Mouse (Mus musculus): Measurements from ENCODE around the gene Kcng3. TPM values are rescaled to one million over a fixed set of nuclear protein-coding genes. Genes with fewer than 3 reads are reported as not detected.
A peak's percentile ranks its signal among the peaks of the same experiment; 100 is the strongest.

Kcng3 gene
- polyA plus RNA-seq (2015; fragmentation: Nextera tagmentation; extraction: Ambion mirVana) = not detected in 2 replicates

- WGBS = under 1% methylated on average over 52 of the region's 86 CpGs
- peak within 1 kb of the TSS; percentile 57 for H3K4me3 ChIP-seq (ENCODE audit: low read length)
- ATAC-seq = peak; percentile 59
- peaks cover 16% of the 10 kb centered on the region for H3K4me1 ChIP-seq (ENCODE audit: control insufficient read depth, insufficient read depth, low read depth, low read length)
- H3K4me2 ChIP-seq (ENCODE audit: low read length) = peak within 1 kb of the TSS; percentile 87
- H3K36me3 ChIP-seq (ENCODE audit: control insufficient read depth, insufficient read depth, low read length) = no peaks in the 10 kb centered on the region
- peaks cover 30% of the 10 kb centered on the region for H3K27me3 ChIP-seq (replicated peaks; ENCODE audit: control insufficient read depth, insufficient read depth, low read length)
- H3K27ac ChIP-seq (ENCODE audit: low read depth, low read length) = no peak within 1 kb of the TSS; the same call in 1 of the 2 replicates
- H3K9me3 ChIP-seq (ENCODE audit: control insufficient read depth, low read length) = no peaks in the 10 kb centered on the region
- peak within 1 kb of the TSS; percentile 59 for H3K9ac ChIP-seq (ENCODE audit: low read depth, low read length)
Measured at GRCm38 (mm10) chr17:83631783-83632652, at the start of gene Kcng3. Gene Kcng3 (minus strand): TSS chr17:83631895.

DNA sequence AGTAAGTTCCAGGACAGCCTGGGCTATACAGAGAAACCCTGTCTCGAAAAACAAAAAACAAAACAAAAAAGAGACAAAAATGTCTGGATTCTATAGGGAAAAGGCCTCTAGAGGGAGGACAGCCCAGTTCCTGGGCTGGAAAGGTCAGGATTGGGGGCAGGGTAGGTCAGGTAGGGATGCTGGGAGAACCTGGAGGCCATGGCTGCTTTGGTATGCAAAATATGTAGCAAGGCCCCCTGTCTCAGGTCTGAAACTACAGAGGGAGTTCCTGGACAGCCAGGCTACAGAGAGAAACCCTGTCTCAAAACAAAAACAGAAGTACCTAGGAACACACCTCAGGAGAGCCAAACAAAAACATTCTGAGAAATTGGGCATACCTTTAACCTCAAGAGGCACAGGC, 45.7 kb upstream of the Kcng3 start:
- no peak overlapping the region for H3K4me2 ChIP-seq (ENCODE audit: low read length)
- H3K4me1 ChIP-seq (ENCODE audit: control insufficient read depth, insufficient read depth, low read depth, low read length) = no peaks in the 10 kb centered on the region
- no peak overlapping the region for H3K4me3 ChIP-seq (ENCODE audit: low read length)
- H3K27me3 ChIP-seq (replicated peaks; ENCODE audit: control insufficient read depth, insufficient read depth, low read length) = no peaks in the 10 kb centered on the region
- H3K27ac ChIP-seq (ENCODE audit: low read depth, low read length) = no peak overlapping the region
- no peak overlapping the region for H3K9ac ChIP-seq (ENCODE audit: low read depth, low read length)
- WGBS = 81% methylated on average over 1 of the region's 1 CpGs
- no peaks in the 10 kb centered on the region for H3K9me3 ChIP-seq (ENCODE audit: control insufficient read depth, low read length)
- H3K36me3 ChIP-seq (ENCODE audit: control insufficient read depth, insufficient read depth, low read length) = no peaks in the 10 kb centered on the region
- no peak for ATAC-seq

DNA sequence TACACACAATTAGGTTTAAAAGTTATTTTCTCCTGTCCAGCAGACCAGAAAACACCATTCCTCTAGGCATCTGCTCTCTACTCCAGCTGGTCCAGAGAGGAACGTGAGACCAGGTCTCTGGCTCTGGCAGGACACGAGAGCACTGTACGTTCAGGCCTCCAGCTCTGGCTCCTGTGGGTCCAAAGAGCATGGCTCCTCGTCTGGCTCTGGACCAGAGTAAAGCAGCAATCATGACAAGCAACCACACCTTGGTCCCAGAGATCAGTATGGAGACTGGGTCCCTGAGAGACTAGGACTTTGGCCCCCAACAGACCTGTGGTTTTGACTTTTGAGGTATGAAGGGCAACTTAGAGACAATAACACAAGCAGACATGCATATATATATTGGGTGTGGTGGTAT, 41.0 kb upstream of the Kcng3 start:
- Histone ChIP-seq H3K27ac (ENCODE audit: low read depth, low read length) (no peak overlapping the region), H3K36me3 (ENCODE audit: control insufficient read depth, insufficient read depth, low read length) (no peaks in the 10 kb centered on the region), H3K4me2 (ENCODE audit: low read length) (no peak overlapping the region), H3K4me3 (ENCODE audit: low read length) (no peak overlapping the region), H3K27me3 (replicated peaks; ENCODE audit: control insufficient read depth, insufficient read depth, low read length) (no peaks in the 10 kb centered on the region), H3K9me3 (ENCODE audit: control insufficient read depth, low read length) (no peaks in the 10 kb centered on the region), H3K9ac (ENCODE audit: low read depth, low read length) (no peak overlapping the region), H3K4me1 (ENCODE audit: control insufficient read depth, insufficient read depth, low read depth, low read length) (no peaks in the 10 kb centered on the region)
- WGBS = 87% methylated on average over 4 of the region's 4 CpGs
- ATAC-seq = no peak

DNA sequence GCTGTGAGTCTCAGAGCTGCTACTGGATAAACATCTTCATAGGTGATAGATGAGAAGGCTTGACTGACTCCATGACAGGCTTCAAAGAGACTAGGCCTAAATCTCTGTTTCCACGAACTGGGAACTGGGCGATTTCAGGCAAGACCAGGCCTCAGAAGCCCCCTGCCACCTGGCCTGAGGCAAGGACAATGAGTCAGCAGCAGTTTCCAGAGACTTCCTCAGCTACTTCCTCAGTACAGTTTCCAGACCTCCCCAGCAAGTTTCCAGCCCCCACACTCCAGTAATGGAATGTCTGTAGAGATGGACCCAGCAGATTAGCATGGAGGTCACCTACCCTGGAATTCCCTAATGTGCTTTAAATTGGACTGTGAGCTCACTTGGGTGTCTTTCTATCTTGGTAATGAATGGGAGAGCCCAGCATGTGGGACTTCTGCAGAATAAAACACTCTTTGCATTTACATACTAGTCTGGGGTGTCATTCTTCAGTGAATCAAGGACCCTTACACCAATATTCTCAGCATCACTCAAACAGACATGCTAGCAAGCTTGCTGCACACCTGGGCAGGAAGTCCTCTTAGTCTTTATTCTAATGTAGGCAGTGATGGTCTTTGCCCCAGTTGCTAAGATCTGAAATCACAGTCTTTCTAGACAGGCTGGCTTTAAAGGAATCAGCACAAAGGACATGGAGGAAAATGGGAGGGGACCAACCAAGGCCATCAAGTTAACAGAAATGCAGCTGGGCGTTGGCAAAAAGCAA, 36.4 kb upstream of the Kcng3 start:
- no peak for ATAC-seq
- H3K9ac ChIP-seq (ENCODE audit: low read depth, low read length) = no peak overlapping the region
- no peaks in the 10 kb centered on the region for H3K36me3 ChIP-seq (ENCODE audit: control insufficient read depth, insufficient read depth, low read length)
- H3K4me1 ChIP-seq (ENCODE audit: control insufficient read depth, insufficient read depth, low read depth, low read length) = no peaks in the 10 kb centered on the region
- no peaks in the 10 kb centered on the region for H3K27me3 ChIP-seq (replicated peaks; ENCODE audit: control insufficient read depth, insufficient read depth, low read length)
- no peak overlapping the region for H3K4me2 ChIP-seq (ENCODE audit: low read length)
- no peak overlapping the region for H3K4me3 ChIP-seq (ENCODE audit: low read length)
- H3K27ac ChIP-seq (ENCODE audit: low read depth, low read length) = no peak overlapping the region
- no peaks in the 10 kb centered on the region for H3K9me3 ChIP-seq (ENCODE audit: control insufficient read depth, low read length)
- WGBS = 81% methylated on average over 3 of the region's 3 CpGs

DNA sequence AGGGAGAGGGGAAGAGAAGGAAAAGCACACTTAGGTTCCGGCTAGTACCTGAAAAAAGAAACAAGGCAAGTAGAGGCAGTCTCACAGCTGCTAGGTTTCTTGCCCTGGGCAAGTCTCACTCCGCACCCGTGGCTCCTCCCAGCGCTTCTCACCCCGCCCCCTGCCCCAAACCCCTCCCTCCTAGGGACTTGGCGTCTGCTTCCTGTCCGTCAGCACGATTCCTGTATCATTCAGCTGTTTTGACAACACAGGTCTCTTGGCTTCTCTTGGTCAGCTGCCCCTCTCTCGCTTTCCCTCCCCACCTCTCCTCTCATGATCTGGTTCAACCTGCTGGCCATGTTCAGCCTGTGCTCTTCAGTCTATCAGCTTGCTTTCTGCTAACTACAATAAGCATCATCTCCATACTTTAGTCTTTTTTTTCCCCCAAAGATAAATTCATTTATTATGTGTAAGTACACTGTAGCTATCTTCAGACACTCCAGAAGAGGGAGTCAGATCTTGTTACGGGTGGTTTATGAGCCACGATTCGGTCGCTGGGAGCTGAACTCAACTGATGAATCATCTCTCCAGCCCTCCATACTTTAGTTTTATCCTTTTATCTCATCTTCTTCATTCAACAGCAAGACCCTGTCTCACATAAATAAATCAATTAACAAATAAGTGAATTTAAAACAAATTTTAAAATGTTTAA, 35.0 kb upstream of the Kcng3 start:
- H3K27ac ChIP-seq (ENCODE audit: low read depth, low read length) = no peak overlapping the region
- H3K4me2 ChIP-seq (ENCODE audit: low read length) = no peak overlapping the region
- H3K36me3 ChIP-seq (ENCODE audit: control insufficient read depth, insufficient read depth, low read length) = no peaks in the 10 kb centered on the region
- H3K4me1 ChIP-seq (ENCODE audit: control insufficient read depth, insufficient read depth, low read depth, low read length) = no peaks in the 10 kb centered on the region
- no peaks in the 10 kb centered on the region for H3K9me3 ChIP-seq (ENCODE audit: control insufficient read depth, low read length)
- WGBS = 83% methylated on average over 13 of the region's 13 CpGs
- H3K27me3 ChIP-seq (replicated peaks; ENCODE audit: control insufficient read depth, insufficient read depth, low read length) = no peaks in the 10 kb centered on the region
- no peak overlapping the region for H3K4me3 ChIP-seq (ENCODE audit: low read length)
- no peak overlapping the region for H3K9ac ChIP-seq (ENCODE audit: low read depth, low read length)
- ATAC-seq = no peak

DNA sequence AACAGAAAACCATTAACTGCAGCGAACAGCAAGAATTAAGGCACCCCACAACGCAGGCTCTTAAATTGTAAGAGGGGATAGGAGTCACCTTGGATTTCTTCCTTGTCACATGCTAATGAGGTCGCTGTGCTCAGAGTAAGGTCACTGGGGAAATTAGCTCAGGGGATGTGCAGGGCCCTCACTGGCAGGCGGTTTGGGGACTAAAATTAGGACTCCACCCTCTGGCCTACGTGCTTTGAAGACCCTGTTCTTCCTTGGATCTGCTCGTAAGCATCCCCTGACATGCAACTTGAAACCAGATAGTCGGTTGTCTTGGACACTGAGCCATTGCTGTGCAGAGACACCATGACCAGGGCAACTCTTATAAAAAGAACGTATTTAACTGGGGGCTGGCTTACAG, 33.1 kb upstream of the Kcng3 start:
- no peaks in the 10 kb centered on the region for H3K27me3 ChIP-seq (replicated peaks; ENCODE audit: control insufficient read depth, insufficient read depth, low read length)
- H3K9ac ChIP-seq (ENCODE audit: low read depth, low read length) = no peak overlapping the region
- no peak overlapping the region for H3K4me3 ChIP-seq (ENCODE audit: low read length)
- H3K4me2 ChIP-seq (ENCODE audit: low read length) = no peak overlapping the region
- WGBS = 48% methylated on average over 8 of the region's 8 CpGs
- no peaks in the 10 kb centered on the region for H3K36me3 ChIP-seq (ENCODE audit: control insufficient read depth, insufficient read depth, low read length)
- ATAC-seq = no peak
- no peaks in the 10 kb centered on the region for H3K4me1 ChIP-seq (ENCODE audit: control insufficient read depth, insufficient read depth, low read depth, low read length)
- H3K9me3 ChIP-seq (ENCODE audit: control insufficient read depth, low read length) = no peaks in the 10 kb centered on the region
- H3K27ac ChIP-seq (ENCODE audit: low read depth, low read length) = no peak overlapping the region

GRCm38 (mm10) chr17:83658943-83659342, 27.2 kb upstream of the Kcng3 start:
- Histone ChIP-seq H3K4me3 (ENCODE audit: low read length) (no peak overlapping the region), H3K4me1 (ENCODE audit: control insufficient read depth, insufficient read depth, low read depth, low read length) (no peaks in the 10 kb centered on the region), H3K4me2 (ENCODE audit: low read length) (no peak overlapping the region), H3K27ac (ENCODE audit: low read depth, low read length) (no peak overlapping the region), H3K9me3 (ENCODE audit: control insufficient read depth, low read length) (no peaks in the 10 kb centered on the region), H3K36me3 (ENCODE audit: control insufficient read depth, insufficient read depth, low read length) (no peaks in the 10 kb centered on the region), H3K9ac (ENCODE audit: low read depth, low read length) (no peak overlapping the region), H3K27me3 (replicated peaks; ENCODE audit: control insufficient read depth, insufficient read depth, low read length) (no peaks in the 10 kb centered on the region)
- ATAC-seq = no peak
- WGBS = 69% methylated on average over 1 of the region's 1 CpGs

DNA sequence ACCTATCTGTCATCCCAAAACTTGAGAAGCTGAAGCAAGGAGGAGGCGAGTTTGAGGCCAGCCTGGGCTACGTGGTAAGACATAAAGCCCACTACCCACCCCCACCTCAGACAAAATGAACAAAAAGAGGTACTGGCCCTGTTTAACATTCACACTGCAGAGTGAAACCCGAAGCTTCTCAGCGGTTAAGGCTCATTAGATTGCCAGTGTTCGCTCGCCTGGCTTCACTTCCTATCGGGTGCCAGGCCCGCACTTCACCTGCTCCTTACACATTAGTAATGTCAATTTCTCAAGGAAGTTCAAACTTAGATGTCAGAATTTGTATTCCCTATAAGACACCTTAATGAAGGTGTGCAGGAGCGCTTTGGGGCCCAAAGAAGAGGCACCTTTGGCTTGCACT, 25.7 kb upstream of the Kcng3 start:
- Histone ChIP-seq H3K27me3 (replicated peaks; ENCODE audit: control insufficient read depth, insufficient read depth, low read length) (no peaks in the 10 kb centered on the region), H3K27ac (ENCODE audit: low read depth, low read length) (no peak overlapping the region), H3K36me3 (ENCODE audit: control insufficient read depth, insufficient read depth, low read length) (no peaks in the 10 kb centered on the region), H3K4me2 (ENCODE audit: low read length) (no peak overlapping the region), H3K4me1 (ENCODE audit: control insufficient read depth, insufficient read depth, low read depth, low read length) (no peaks in the 10 kb centered on the region), H3K4me3 (ENCODE audit: low read length) (no peak overlapping the region), H3K9me3 (ENCODE audit: control insufficient read depth, low read length) (no peaks in the 10 kb centered on the region), H3K9ac (ENCODE audit: low read depth, low read length) (no peak overlapping the region)
- no peak for ATAC-seq
- WGBS = 81% methylated on average over 9 of the region's 9 CpGs

- WGBS = 74% methylated on average over 3 of the region's 3 CpGs
- Histone ChIP-seq H3K9me3 (ENCODE audit: control insufficient read depth, low read length) (no peaks in the 10 kb centered on the region), H3K9ac (ENCODE audit: low read depth, low read length) (no peak overlapping the region), H3K4me1 (ENCODE audit: control insufficient read depth, insufficient read depth, low read depth, low read length) (no peaks in the 10 kb centered on the region), H3K4me2 (ENCODE audit: low read length) (no peak overlapping the region), H3K27me3 (replicated peaks; ENCODE audit: control insufficient read depth, insufficient read depth, low read length) (no peaks in the 10 kb centered on the region), H3K27ac (ENCODE audit: low read depth, low read length) (no peak overlapping the region), H3K4me3 (ENCODE audit: low read length) (no peak overlapping the region), H3K36me3 (ENCODE audit: control insufficient read depth, insufficient read depth, low read length) (no peaks in the 10 kb centered on the region)
- no peak for ATAC-seq
Measured at GRCm38 (mm10) chr17:83655732-83656131, 24.0 kb upstream of the Kcng3 start.
